29 mouse cellular contexts compared by ENCODE assay signal in the genomic region with DNA sequence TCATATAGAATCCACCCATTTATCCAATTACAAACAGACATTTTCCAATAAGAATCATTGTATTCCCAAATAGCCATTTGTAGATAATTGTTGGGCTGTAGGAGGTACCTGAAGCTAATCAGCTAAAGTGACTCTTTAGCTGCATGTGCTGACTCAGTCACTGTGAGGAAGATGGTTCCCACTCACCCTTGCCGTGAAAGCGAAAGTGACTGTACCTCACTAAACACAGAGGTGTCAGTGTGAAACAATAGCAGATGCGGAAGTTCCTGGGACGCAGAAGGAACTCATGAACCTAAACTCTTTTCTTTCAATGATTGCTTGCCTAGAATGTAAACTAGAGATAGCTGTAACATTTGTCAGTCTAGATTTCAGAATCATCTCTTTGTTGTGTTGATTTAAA. TPM values are rescaled to one million over a fixed set of nuclear protein-coding genes. Genes with fewer than 3 reads are reported as not detected.
DNase-seq lines count a peak whose midpoint lies in the region; ATAC-seq lines count a peak whose summit lies in the region.
"Had no signal": no experiment of that assay in that cellular context is flagged by ENCODE, and none has a peak within 500 bp of the region (broad histone marks: within the 10 kb centered on the region; RNA-seq: fewer than 3 reads in every experiment).

No protein-coding gene starts in this region.

- DNase-seq in heart, adult 11 months, result peak; percentile 68
- DNase-seq in heart, postnatal 4 days, result no peak
- DNase-seq in A20 (ENCODE audit: low read depth, low spot score), result peak; percentile 47
- peak; percentile 37 for DNase-seq in brain, adult 2 months (ENCODE audit: low read depth, low spot score)
- no peak for DNase-seq in kidney, postnatal 36 days
- DNase-seq in kidney, postnatal 25 days, result no peak
- DNase-seq: adrenal gland, adult 8-10 months; cerebellum, adult 2 months; gastrocnemius, postnatal 10 days; heart, adult 2 months; heart, postnatal 14 days; kidney, adult 8-10 months; kidney, postnatal 14 days; layer of hippocampus, adult 9-11 months; liver, embryonic 13.5 days; lung, adult 2 months; lung, postnatal 14 days; right cerebral cortex, adult 18-20 months had no signal

- no peaks in the 10 kb centered on the region for H3K4me1 ChIP-seq in kidney, embryonic 16.5 days (ENCODE audit: insufficient read depth, low read length)
- H3K4me1 ChIP-seq: embryonic facial prominence, embryonic 15.5 days; heart, embryonic 13.5 days; hindbrain, embryonic 15.5 days; intestine, embryonic 15.5 days; liver, embryonic 13.5 days; midbrain, embryonic 15.5 days; neural tube, embryonic 13.5 days had no signal

- no peaks in the 10 kb centered on the region for H3K27me3 ChIP-seq in kidney, embryonic 16.5 days (ENCODE audit: insufficient read depth, low read length)
- H3K27me3 ChIP-seq: embryonic facial prominence, embryonic 15.5 days; heart, embryonic 13.5 days; hindbrain, embryonic 15.5 days; intestine, embryonic 15.5 days; liver, embryonic 13.5 days; midbrain, embryonic 15.5 days; neural tube, embryonic 13.5 days had no signal

- no peaks in the 10 kb centered on the region for H3K9me3 ChIP-seq in kidney, embryonic 16.5 days (ENCODE audit: low read length)
- H3K9me3 ChIP-seq: embryonic facial prominence, embryonic 15.5 days; heart, embryonic 13.5 days; hindbrain, embryonic 15.5 days; intestine, embryonic 15.5 days; liver, embryonic 13.5 days; midbrain, embryonic 15.5 days; neural tube, embryonic 13.5 days had no signal

- ATAC-seq in megakaryocyte progenitor cell, adult 5-6 weeks (replicated peaks; ENCODE audit: poor library complexity), result peak; percentile 75
- ATAC-seq in kidney, embryonic 16.5 days (ENCODE audit: low FRiP score, low TSS enrichment), result no peak
- ATAC-seq: activated CD4-positive, CD25-positive, alpha-beta regulatory T cell, adult 4 months; forebrain, embryonic 14.5 days; intestine, embryonic 15.5 days; midbrain, embryonic 15.5 days had no signal

- H3K9ac ChIP-seq in kidney, embryonic 16.5 days (replicated peaks; ENCODE audit: low read length), result no peak overlapping the region
- H3K9ac ChIP-seq: embryonic facial prominence, embryonic 15.5 days; heart, embryonic 13.5 days; hindbrain, embryonic 15.5 days; intestine, embryonic 15.5 days; liver, embryonic 13.5 days; midbrain, embryonic 15.5 days; neural tube, embryonic 13.5 days had no signal

- WGBS in kidney, embryonic 16.5 days, result 85% methylated on average over 4 of the region's 4 CpGs

- no peaks in the 10 kb centered on the region for H3K36me3 ChIP-seq in kidney, embryonic 16.5 days (ENCODE audit: insufficient read depth, low read length)
- H3K36me3 ChIP-seq: embryonic facial prominence, embryonic 15.5 days; heart, embryonic 13.5 days; hindbrain, embryonic 15.5 days; intestine, embryonic 15.5 days; liver, embryonic 13.5 days; midbrain, embryonic 15.5 days; neural tube, embryonic 13.5 days had no signal

- H3K4me2 ChIP-seq in kidney, embryonic 16.5 days (replicated peaks; ENCODE audit: low read depth, low read length), result no peak overlapping the region
- H3K4me2 ChIP-seq: embryonic facial prominence, embryonic 15.5 days; heart, embryonic 13.5 days; hindbrain, embryonic 15.5 days; intestine, embryonic 15.5 days; liver, embryonic 13.5 days; midbrain, embryonic 15.5 days; neural tube, embryonic 13.5 days had no signal

- H3K4me3 ChIP-seq in kidney, embryonic 16.5 days (ENCODE audit: low read length), result no peak overlapping the region
- H3K4me3 ChIP-seq: embryonic facial prominence, embryonic 15.5 days; heart, adult 2 months; heart, embryonic 13.5 days; hindbrain, embryonic 15.5 days; intestine, embryonic 15.5 days; left cerebral cortex, adult 2 months; liver, embryonic 13.5 days; midbrain, embryonic 15.5 days; neural tube, embryonic 13.5 days had no signal

- H3K27ac ChIP-seq in kidney, embryonic 16.5 days (ENCODE audit: low read length), result no peak overlapping the region
- H3K27ac ChIP-seq: embryonic facial prominence, embryonic 15.5 days; heart, adult 2 months; heart, embryonic 13.5 days; hindbrain, embryonic 15.5 days; intestine, embryonic 15.5 days; left cerebral cortex, adult 2 months; liver, embryonic 13.5 days; midbrain, embryonic 15.5 days; neural tube, embryonic 13.5 days had no signal

RNA-seq across cellular contexts. Expression of a gene that starts 55.9 kb away (rescaled TPM):
- not detected for total RNA-seq in heart, postnatal 4 days (2021)
- 3.0 and 3.4 TPM in 2 replicates for total RNA-seq in megakaryocyte progenitor cell, adult 5-6 weeks (2015)
- 6.4 and 7.1 TPM in 2 replicates for total RNA-seq in megakaryocyte progenitor cell, adult 5-6 weeks (2017)
- polyA plus RNA-seq in kidney, embryonic 16.5 days (2015; fragmentation: Nextera tagmentation; extraction: Ambion mirVana), result 0.16 and 0.22 TPM in 2 replicates
- polyA plus RNA-seq: forebrain, embryonic 14.5 days; hindbrain, embryonic 15.5 days had no signal

Comparison
In these comparisons a context has a peak if more than half of its experiments do, and no peak if none do; other contexts are left out.
1. DNase-seq: peak in heart, adult 11 months (single experiment), A20 (single experiment) and brain, adult 2 months (single experiment); none in heart, postnatal 4 days (single experiment), kidney, postnatal 36 days (0 of 2) and kidney, postnatal 25 days (0 of 2).